Mouse (Mus musculus): Measurements from ENCODE around the gene Rtraf.

Gene Rtraf

DNA sequence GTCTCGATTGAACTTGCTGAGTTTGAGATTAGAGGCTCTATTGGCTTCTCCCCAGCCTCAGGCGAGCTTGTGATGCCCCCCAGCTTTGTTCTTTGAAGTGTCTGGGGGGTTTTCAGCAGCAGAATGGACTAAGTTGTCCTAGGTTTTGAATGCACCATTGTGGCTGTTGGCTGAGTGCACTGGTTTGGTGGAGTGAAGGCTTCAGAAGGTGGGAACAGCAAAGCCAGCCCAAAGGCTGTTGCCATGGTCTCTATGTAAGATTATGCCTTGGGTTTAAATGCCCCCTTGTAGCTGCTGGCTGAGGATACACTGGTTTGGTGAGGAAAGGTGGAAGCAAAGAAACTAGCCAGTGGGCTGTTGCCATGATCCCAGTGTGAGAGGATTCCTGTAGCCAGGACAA lies 23.1 kb downstream of the Rtraf start:
- no peak for DNase-seq (ENCODE audit: low spot score in 2 of 2)

DNA sequence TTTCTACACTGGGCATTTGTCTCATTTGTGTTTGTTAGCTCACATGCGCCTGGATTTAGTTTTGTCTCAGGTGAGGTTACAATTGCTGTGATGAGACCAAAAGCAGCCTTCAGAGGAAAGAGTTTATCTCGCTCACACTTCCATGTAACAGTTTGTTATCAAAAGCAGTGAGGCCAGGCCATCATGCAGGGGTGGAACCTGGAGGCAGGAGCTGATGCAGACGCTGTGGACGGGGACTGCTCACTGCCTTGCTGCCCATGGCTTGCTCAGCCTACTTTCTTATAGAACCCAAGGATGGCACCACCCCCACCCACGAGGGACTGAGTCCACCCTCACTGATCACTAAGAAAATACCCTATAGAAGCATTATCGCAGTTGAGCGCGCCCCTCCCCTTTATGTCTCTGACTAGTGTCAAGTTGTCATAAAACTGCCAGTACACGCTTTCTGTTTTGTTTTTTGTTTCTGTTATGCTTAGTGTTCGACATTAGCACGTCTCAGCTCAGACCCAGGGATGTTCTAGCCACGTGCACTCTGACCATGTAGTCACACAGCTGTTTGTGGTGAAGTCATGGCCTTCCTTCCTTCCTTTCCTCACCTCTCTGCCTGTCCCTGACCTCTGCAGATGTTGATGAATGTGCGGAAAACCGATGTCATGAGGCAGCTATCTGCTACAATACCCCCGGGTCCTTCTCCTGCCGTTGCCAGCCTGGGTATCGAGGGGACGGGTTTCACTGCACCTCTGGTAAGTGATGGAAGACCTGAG lies 26.9 kb downstream of the Rtraf start:
- no peak for DNase-seq (ENCODE audit: low spot score in 2 of 2)

DNA sequence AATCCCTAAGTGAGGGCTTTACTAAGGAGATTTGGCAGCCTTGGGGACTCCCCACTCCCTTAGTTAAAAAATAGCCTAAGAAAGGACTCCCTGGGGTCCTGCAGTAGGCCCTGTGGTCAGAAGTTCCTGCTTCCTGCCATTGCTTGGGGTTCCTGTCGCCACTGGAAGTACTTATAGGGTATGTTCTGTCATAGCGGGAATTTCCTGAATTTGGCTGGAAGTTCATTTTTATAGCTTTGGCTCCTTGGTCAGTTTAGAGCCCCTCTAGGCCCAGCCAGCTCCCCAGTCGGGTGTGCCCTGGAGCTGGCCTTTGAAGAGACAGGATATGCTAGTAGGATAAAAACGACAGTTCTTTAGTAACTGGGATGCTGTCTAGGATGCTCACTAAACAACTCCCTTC lies 28.7 kb downstream of the Rtraf start:
- DNase-seq (ENCODE audit: low spot score in 2 of 2) = no peak

DNA sequence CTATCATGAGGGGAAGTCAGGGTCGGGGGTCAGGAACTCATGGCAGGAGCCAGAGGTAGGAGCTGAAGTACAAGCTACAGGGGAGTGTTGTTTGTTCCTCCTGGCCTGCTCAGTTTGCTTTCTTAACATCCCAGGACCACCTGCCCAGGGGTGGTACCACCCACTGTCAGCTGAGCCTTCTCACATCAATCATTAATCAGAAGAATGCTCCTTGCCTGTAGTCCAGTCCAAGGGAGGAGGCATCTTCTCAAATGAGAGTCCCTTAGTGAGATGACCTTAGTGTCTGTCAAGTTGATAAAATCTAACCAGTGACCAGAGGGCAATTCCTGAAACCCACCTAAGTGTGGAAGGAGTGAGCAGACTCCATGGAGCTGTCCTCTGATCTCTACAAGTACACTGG lies 35.2 kb downstream of the Rtraf start:
- DNase-seq (ENCODE audit: low spot score in 2 of 2) = no peak

DNA sequence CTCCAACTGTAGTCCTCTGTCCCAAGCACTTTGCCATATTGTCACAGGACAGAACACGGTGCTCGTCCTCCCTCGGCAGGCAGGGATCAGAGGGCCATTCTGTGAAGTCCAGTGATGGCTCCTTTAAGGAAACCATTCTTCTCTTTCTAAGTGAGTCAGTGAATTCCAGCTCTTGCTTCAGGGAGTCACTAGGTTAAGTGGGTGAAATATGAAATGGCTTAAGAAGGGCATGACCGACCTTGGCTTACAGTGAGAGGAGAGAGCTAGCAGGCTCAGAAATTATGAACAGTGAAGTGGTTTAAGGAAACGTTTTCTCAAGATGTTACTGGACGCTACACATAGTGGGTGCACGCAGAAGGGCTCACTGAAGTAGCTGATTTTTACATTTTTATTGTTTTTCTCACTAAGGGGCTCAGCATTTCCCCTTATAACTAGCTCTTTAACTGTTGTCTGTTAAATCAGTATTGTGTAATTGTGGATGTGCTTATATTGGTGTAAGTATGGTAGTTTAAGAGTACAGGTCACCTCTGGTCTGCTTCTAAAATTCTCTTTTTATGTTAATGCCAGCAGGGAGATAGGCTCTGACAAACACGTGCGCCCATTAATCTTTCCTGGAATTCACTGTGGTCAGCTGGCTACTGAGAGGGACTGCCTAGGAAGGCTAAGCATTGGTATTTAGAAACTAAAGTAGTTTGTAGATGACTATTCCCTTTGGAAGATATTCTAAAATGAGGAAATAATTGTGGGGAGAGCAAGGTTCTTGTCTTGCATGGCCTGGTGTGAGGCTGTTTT lies 37.6 kb downstream of the Rtraf start:
- DNase-seq (ENCODE audit: low spot score in 2 of 2) = no peak

DNA sequence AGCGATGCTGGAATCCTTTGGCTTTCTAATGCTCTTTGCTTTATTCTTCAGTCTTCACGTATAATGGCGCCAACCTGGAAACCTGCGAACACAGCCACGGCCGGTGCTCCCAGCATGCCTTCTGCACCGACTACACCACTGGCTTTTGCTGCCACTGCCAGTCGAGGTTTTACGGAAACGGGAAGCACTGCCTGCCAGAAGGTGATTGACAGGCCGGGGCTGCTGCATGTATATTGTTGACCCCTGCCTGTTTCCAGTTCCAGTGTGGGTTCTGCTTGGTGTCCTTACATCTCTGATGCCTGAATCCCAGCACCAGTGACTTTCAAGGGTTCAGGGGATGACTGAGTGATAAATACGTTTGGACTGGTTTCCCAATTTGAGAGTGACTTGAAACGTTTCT lies 45.7 kb downstream of the Rtraf start:
- no peak for DNase-seq (ENCODE audit: low spot score in 2 of 2)

DNA sequence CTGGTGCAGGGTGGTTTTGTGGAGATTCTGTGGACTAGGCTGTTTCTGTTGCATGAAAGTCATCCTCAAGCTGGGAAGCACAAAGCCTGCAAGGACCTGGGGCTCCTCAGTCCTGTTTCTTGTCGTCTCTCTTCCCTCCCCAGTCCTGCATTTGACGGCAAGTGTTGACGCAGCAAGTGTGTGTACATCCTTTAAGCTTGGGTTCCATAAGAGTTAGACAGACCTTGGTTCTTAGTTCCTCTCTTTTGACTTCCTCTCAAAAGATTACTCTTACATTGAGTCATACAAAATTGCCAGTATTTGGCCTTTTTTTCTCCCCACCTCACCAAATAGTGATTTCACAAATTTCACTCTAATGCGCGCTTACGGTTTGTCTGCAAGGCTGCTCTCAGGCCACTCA lies 46.3 kb downstream of the Rtraf start:
- DNase-seq (ENCODE audit: low spot score in 2 of 2) = no peak

DNA sequence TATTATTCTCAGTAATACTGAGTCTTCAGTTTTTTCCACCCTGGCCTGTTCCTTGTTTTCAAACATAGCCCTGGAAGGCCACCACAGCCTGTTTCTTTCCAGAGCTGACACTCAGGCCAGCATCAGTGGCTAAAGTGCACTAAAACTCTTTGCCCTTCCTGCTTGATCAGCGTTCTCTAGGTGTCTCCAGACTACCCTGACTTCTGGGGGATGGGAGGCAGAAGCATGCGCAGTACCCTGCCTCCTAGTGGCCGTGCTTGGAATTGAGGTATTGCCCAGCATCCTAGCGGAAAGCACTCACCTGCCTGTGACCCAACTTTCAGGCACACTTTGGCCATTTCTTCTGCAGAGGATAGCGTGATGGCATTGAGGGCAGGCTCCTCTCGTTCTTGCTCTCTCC lies 46.7 kb downstream of the Rtraf start:
- DNase-seq (ENCODE audit: low spot score in 2 of 2) = peak; percentile 41 to 54

DNA sequence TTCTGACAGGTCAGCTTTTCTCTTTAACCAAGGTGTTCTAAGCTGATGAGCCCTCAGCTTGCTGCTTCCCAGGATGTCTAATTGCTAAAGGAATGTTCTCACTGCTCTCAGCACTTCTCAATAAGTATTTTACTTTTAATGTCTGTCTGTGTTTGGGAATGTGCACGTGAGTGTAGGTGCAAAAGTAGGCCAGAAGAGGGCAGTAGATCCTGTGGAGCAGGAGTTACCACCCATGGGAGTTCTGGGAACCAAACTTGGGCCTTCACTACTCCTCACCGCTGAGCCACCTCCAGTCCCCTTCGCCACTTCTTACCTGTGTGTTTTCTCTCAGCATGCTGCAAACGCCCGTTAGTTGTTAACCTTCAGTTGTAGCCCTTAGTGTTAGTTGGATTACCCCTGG lies 47.4 kb downstream of the Rtraf start:
- no peak for DNase-seq (ENCODE audit: low spot score in 2 of 2)

DNA sequence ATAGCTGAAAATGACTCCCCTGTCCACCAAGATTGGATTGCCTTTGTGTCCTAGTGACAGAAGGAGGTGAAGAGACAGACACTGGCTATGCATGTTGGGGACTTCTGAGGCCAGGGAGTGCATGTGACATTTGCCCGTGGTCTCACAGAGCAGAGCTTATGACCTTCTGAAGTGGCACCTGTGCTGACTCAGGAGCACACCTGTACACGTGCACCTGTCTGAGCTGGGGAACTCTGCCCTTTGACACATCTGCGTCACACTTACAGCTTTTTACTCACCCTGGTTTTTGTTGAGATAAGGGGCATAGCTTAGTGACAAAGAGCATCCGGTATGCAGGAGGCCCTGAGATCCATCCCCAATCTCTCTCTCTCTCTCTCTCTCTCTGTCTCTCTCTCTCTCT lies 48.1 kb downstream of the Rtraf start:
- no peak for DNase-seq (ENCODE audit: low spot score in 2 of 2)

DNA sequence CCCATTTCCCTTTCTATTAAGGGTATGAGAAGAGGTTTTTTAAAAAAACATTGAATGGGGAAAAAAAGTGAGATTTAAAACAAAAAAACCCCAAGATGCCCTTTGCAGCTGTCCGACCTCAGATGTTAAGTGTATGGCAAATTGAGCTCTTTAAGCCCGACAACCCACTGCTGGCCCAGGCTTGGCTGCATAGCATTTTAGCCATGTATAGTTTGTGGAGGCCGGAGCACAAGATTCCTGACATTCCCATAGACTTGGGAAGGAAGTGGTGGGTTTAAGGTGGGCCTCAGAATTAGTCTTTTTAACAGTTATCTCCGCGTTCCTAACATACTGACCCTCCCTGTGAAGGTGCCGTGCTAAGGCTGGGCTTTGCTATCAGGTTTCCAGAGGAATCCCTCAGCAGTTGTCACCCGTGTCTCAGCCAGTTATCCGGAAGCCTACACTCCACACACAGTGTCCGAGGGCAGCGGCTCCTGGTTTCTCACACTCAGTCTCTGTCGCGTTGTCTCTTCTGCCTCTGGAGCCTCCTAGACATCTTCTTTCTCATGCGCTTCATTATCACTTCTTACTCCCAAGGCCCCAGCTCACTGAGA lies 49.5 kb downstream of the Rtraf start:
- DNase-seq (ENCODE audit: low spot score in 2 of 2) = no peak

DNA sequence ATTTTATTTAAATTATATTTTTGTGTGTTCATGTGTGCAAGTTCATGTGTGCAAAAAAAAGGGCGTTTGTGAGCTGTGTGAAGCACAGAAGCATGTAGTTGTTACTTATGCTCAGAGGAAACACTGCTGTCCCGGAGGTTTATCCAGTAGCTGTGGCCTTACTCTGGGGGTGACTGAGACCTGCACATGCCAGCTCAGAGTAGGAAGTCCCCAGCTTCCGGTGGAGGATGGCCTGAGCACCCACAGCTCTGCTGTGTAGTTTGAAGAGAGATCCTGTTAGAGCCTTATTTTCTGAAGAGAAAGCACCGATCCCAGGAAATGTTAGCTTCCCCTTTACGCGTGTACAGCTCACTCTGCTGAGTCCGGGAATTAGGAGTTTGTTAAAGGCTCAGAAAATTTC lies 52.5 kb downstream of the Rtraf start:
- no peak for DNase-seq (ENCODE audit: low spot score in 2 of 2)

DNA sequence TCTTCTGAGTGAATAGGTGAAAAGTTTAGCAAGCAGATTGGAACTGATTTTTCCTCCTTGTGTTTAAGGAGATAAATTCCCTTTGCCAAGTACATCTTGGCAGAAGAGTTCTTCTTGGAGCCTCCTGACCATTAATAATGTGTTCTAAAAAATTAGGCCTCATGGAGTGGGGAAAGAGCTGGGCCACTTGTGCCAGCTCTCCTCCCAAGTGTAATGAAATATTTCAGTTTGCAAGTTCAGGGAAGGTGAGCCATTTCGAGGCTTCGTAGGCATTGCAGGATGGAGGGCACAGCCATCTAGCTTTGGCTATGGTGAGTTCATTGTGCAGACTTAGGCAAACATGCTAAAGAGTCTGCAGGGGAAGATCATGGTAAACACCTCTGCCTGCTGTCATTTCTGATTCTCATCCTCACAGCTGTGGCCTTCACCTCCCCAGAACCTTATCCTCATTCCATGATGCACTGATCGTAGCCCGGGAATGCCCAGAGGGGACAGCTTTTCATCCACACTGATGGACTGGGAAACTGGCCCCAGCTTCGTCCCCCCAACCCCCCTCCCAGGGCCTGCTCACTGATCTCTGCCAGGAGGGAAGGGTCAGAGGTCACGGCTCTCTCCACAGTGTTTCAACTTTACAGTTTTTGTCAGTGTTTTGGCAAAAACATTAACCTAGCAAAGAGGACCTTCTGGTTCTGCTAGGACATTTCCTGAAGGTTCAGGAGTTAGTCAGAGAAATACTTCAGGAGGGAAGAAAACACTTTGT lies 54.0 kb downstream of the Rtraf start:
- peak in 1 of 2 experiments; percentile 57 for DNase-seq (ENCODE audit: low spot score in 2 of 2)

DNA sequence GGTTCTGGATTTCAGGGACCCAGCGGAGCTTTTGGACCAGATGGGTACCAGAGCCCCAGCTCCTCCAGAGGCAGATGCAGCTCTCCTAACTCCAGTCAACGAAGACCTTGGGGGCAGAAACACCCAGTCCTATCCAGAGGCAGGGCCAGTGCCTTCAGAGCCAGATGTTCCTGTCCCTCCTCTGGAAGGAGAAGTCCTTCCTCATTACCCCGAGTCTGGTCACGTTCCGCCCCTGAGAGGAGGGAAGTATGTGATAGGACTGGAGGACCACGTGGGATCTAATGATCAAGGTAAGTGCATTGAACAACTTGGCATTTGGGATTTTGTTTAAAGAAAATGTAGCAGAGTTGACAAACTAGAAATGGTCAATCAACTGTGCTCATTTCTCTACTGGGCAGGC lies 55.0 kb downstream of the Rtraf start:
- DNase-seq (ENCODE audit: low spot score in 2 of 2) = no peak

DNA sequence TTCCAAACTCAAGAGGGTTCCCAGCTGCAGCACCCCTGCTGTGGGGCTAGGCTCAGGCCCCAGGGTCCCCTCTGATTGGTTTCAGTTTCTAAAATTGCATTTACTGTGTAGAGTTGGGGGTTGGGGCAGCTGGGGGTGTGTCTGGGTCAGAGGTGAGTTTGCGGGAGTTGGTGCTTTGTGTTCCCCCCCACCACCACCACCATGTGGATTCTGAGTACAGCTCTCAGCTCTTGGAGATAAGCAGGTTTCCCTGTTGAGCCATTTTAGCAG lies 57.3 kb downstream of the Rtraf start:
- DNase-seq (ENCODE audit: low spot score in 2 of 2) = no peak

DNA sequence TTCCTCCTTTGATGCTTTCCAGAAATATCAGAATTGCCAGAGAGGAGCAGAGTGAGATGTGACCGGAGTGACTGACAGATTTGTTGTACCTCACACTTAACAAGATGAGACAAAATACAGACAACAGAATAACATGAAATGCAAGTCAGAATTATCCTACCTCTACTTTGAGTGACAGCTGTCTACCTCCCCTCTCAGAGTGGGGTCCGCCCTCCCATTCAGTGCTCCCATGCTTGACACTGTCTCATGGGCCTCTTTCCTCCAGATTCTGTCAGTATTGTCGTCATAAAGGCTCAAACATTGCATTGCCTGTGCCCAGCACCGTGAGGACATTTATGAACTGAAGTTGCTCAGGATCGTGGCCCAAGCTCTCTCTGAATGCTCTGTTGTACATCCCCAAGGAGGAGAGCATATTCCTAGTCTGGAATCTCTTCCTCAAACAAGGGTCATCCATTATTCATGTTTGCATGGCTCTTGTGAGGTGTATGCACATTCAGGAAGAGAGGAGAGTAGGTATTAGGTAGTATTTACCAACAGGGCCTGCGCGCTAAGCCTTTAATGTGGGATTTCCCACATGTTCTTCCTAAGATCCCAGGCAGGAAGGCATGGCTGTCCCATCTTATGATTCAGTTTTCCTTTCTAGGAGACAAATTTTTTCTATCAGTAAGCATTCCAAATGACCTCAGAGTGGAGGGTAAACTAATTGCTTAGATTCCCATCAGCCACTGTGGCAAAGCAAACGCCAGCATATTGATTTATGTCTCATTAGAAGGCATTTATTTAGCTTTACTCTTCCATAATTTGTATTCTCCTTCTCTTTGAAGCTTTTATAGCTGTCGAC lies 57.9 kb downstream of the Rtraf start:
- no peak for DNase-seq (ENCODE audit: low spot score in 2 of 2)

DNA sequence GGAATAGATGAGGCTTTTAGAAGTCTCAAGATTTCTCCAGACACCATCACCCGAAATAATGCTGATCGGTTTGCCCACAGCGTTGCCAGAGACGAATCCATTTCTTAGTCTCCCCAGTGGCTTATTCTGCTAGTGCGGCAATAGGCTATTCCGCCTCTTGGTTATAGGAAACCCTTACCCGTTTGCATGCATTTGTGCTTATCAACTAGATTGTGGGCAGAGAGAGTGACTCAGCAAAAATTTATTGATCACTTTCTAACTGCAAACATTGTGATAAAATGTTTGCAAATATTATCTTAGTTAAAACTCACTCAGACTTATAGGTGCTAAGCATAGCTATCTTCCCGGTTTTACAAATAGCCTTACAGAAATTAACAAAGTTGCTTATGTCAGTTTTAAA lies 59.3 kb downstream of the Rtraf start:
- DNase-seq (ENCODE audit: low spot score in 2 of 2) = no peak

DNA sequence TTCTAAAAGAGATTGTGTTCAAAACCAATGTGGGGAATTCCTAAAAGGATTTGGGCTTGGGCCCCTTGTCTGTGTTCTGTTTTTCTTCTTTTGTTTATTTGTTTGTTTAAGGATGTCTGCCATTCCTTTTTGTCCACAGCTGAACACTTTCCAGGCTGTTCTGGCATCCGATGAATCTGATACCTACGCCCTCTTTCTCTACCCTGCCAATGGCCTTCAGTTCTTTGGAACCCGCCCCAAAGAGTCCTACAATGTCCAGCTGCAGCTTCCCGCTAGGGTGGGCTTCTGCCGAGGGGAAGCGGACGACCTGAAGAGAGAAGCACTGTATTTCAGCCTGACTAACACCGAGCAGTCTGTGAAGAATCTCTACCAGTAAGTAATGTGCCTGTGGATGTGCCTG lies 60.1 kb downstream of the Rtraf start:
- no peak for DNase-seq (ENCODE audit: low spot score in 2 of 2)

DNA sequence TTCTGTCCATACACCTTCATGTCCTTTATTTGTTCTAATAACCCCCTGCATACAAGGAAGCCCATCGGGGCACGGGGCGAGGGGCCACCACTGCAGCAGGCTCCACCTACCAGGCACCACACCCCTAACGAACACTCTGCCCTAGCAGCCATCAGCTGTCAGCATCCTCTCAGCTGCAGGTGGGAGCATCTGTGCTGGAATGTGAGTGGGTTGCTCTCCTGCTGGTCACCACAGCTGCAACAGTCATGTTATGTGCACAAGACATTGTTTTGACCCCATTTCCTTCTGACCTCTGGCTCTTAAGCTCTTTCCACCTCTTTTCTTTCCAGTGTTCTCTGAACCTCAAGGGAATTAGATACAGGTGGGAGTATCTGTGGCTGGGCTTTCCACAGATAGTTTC lies 61.6 kb downstream of the Rtraf start:
- DNase-seq (ENCODE audit: low spot score in 2 of 2) = no peak

Data from urinary bladder, postnatal 36 days (tissue).